Mouse (Mus musculus): ENCODE data around the gene Sin3a. TPM values are rescaled to one million over a fixed set of nuclear protein-coding genes. Genes with fewer than 3 reads are reported as not detected.

Sin3a gene
- polyA plus RNA-seq, 1 experiment from 2014 or later, result 13.3 TPM

Other genes starting within 250 kb of the Sin3a start
- not detected in 2 replicates for gene Odf3l1, start 207.4 kb upstream of the Sin3a start, polyA plus RNA-seq (2015; fragmentation: Nextera tagmentation; extraction: Ambion mirVana)
- 0.35 and 0.50 TPM in 2 replicates for gene Cspg4, start 207.0 kb upstream of the Sin3a start, polyA plus RNA-seq (2015; fragmentation: Nextera tagmentation; extraction: Ambion mirVana)
- 1.2 and 1.4 TPM in 2 replicates for gene Snx33, start 143.7 kb upstream of the Sin3a start, polyA plus RNA-seq (2015; fragmentation: Nextera tagmentation; extraction: Ambion mirVana)
- gene Imp3, start 134.6 kb upstream of the Sin3a start, polyA plus RNA-seq (2015; fragmentation: Nextera tagmentation; extraction: Ambion mirVana), result 66.1 and 69.1 TPM in 2 replicates
- gene Snupn, start 121.2 kb upstream of the Sin3a start, polyA plus RNA-seq (2015; fragmentation: Nextera tagmentation; extraction: Ambion mirVana), result 10.9 and 11.8 TPM in 2 replicates
- gene Ptpn9, start 77.1 kb upstream of the Sin3a start, polyA plus RNA-seq (2015; fragmentation: Nextera tagmentation; extraction: Ambion mirVana), result 3.3 and 3.4 TPM in 2 replicates
- gene Man2c1, start 58.6 kb downstream of the Sin3a start, polyA plus RNA-seq (2015; fragmentation: Nextera tagmentation; extraction: Ambion mirVana), result 17.3 and 19.5 TPM in 2 replicates
- gene Neil1, start 76.3 kb downstream of the Sin3a start, polyA plus RNA-seq (2015; fragmentation: Nextera tagmentation; extraction: Ambion mirVana), result 1.6 and 1.9 TPM in 2 replicates
- gene Commd4, start 86.3 kb downstream of the Sin3a start, polyA plus RNA-seq (2015; fragmentation: Nextera tagmentation; extraction: Ambion mirVana), result 51.1 and 58.1 TPM in 2 replicates
- gene Trcg1, start 164.5 kb downstream of the Sin3a start, polyA plus RNA-seq (2015; fragmentation: Nextera tagmentation; extraction: Ambion mirVana), result not detected in 2 replicates
- 14.6 and 14.9 TPM in 2 replicates for gene 1700017B05Rik, start 190.6 kb downstream of the Sin3a start, polyA plus RNA-seq (2015; fragmentation: Nextera tagmentation; extraction: Ambion mirVana)